Mouse (Mus musculus): ENCODE data around the gene Pi4ka. TPM values are rescaled to one million over a fixed set of nuclear protein-coding genes. Genes with fewer than 3 reads are reported as not detected.
A peak's percentile ranks its signal among the peaks of the same experiment; 100 is the strongest.

The Pi4ka gene
- 59.7 and 67.8 TPM in 2 replicates for polyA plus RNA-seq (2016; fragmentation: Nextera tagmentation; extraction: Ambion mirVana)

- peaks cover 22% of the 10 kb centered on the region for H3K4me1 ChIP-seq
- ATAC-seq (ENCODE audit: low FRiP score), result peak; percentile 98
- under 1% methylated on average over 61 of the region's 69 CpGs for WGBS
- peak within 1 kb of the TSS; percentile 80 for H3K9ac ChIP-seq
- H3K4me2 ChIP-seq, result peak within 1 kb of the TSS; percentile 66
- H3K27ac ChIP-seq, result peak within 1 kb of the TSS; percentile 87
- H3K4me3 ChIP-seq (replicated peaks), result peak within 1 kb of the TSS; percentile 74
- no peaks in the 10 kb centered on the region; the same call in 1 of the 2 replicates for H3K36me3 ChIP-seq (replicated peaks)
- no peaks in the 10 kb centered on the region for H3K27me3 ChIP-seq
- H3K9me3 ChIP-seq, result no peaks in the 10 kb centered on the region
Observed at GRCm38 (mm10) chr16:17405736-17406443, at the start of gene Pi4ka, which contains the start of gene Snap29. Gene Pi4ka, minus strand, starts transcription at chr16:17406314. Gene Snap29, plus strand, starts transcription at chr16:17405986.

GRCm38 (mm10) chr16:17452373-17452715 lies 46.2 kb upstream of the Pi4ka start:
- Histone ChIP-seq H3K9me3 (no peaks in the 10 kb centered on the region), H3K4me1 (peaks cover 27% of the 10 kb centered on the region), H3K4me3 (replicated peaks) (peak overlapping the region; percentile 97), H3K27me3 (no peaks in the 10 kb centered on the region), H3K27ac (peak overlapping the region; percentile 93), H3K4me2 (peak overlapping the region; percentile 85), H3K9ac (peak overlapping the region; percentile 97), H3K36me3 (replicated peaks) (peaks cover 23% of the 10 kb centered on the region)
- 0% methylated on average over 24 of the region's 24 CpGs for WGBS
- peak; percentile 49 for ATAC-seq (ENCODE audit: low FRiP score)

- Histone ChIP-seq H3K27me3 (no peaks in the 10 kb centered on the region), H3K27ac (peak within 1 kb of the TSS; percentile 93), H3K9ac (peak within 1 kb of the TSS; percentile 97), H3K4me2 (peak within 1 kb of the TSS; percentile 85), H3K4me1 (peaks cover 27% of the 10 kb centered on the region), H3K9me3 (no peaks in the 10 kb centered on the region), H3K4me3 (replicated peaks) (peak within 1 kb of the TSS; percentile 97), H3K36me3 (replicated peaks) (peaks cover 17% of the 10 kb centered on the region)
- peak; percentile 99 for ATAC-seq (ENCODE audit: low FRiP score)
- WGBS, result under 1% methylated on average over 63 of the region's 63 CpGs
Observed at GRCm38 (mm10) chr16:17451541-17452372, 45.6 kb upstream of the Pi4ka start, which contains the start of gene Crkl. Gene Crkl, plus strand, starts transcription at chr16:17451987.

- ATAC-seq (ENCODE audit: low FRiP score), result no peak
- no peak overlapping the region for H3K9ac ChIP-seq
Observed at GRCm38 (mm10) chr16:17432576-17432975, 26.5 kb upstream of the Pi4ka start.

GRCm38 (mm10) chr16:17423021-17423420 lies 16.9 kb upstream of the Pi4ka start:
- WGBS, result 77% methylated on average over 3 of the region's 3 CpGs
- Histone ChIP-seq H3K27ac (no peak overlapping the region), H3K9ac (no peak overlapping the region), H3K9me3 (no peaks in the 10 kb centered on the region), H3K4me3 (replicated peaks) (no peak overlapping the region), H3K4me2 (no peak overlapping the region), H3K36me3 (replicated peaks) (peaks cover 49% of the 10 kb centered on the region), H3K27me3 (no peaks in the 10 kb centered on the region), H3K4me1 (no peaks in the 10 kb centered on the region)
- ATAC-seq (ENCODE audit: low FRiP score), result no peak

More at GRCm38 (mm10) chr16:17432576-17432975, 26.5 kb upstream of the Pi4ka start:
- Histone ChIP-seq H3K4me2 (no peak overlapping the region), H3K9me3 (no peaks in the 10 kb centered on the region), H3K36me3 (replicated peaks) (peaks cover 9% of the 10 kb centered on the region), H3K27me3 (no peaks in the 10 kb centered on the region), H3K27ac (no peak overlapping the region), H3K4me1 (no peaks in the 10 kb centered on the region), H3K4me3 (replicated peaks) (no peak overlapping the region)
- WGBS, result 82% methylated on average over 2 of the region's 2 CpGs

GRCm38 (mm10) chr16:17410209-17410608 lies 4.1 kb upstream of the Pi4ka start:
- H3K27me3 ChIP-seq, result no peaks in the 10 kb centered on the region
- H3K9me3 ChIP-seq, result no peaks in the 10 kb centered on the region
- H3K4me2 ChIP-seq, result no peak overlapping the region
- 79% methylated on average over 4 of the region's 4 CpGs for WGBS
- H3K4me3 ChIP-seq (replicated peaks), result no peak overlapping the region
- ATAC-seq (ENCODE audit: low FRiP score), result no peak
- no peaks in the 10 kb centered on the region for H3K36me3 ChIP-seq (replicated peaks)
- no peak overlapping the region for H3K9ac ChIP-seq
- no peak overlapping the region for H3K27ac ChIP-seq
- H3K4me1 ChIP-seq, result peaks cover 8% of the 10 kb centered on the region

- H3K4me3 ChIP-seq (replicated peaks), result no peak overlapping the region
- 89% methylated on average over 2 of the region's 2 CpGs for WGBS
- no peak overlapping the region for H3K27ac ChIP-seq
- H3K4me1 ChIP-seq, result peaks cover 20% of the 10 kb centered on the region
- H3K36me3 ChIP-seq (replicated peaks), result no peaks in the 10 kb centered on the region
- H3K27me3 ChIP-seq, result no peaks in the 10 kb centered on the region
- no peak overlapping the region for H3K9ac ChIP-seq
- ATAC-seq (ENCODE audit: low FRiP score), result no peak
- no peak overlapping the region for H3K4me2 ChIP-seq
- no peaks in the 10 kb centered on the region for H3K9me3 ChIP-seq
Observed at GRCm38 (mm10) chr16:17409046-17409445, 2.9 kb upstream of the Pi4ka start.

DNA sequence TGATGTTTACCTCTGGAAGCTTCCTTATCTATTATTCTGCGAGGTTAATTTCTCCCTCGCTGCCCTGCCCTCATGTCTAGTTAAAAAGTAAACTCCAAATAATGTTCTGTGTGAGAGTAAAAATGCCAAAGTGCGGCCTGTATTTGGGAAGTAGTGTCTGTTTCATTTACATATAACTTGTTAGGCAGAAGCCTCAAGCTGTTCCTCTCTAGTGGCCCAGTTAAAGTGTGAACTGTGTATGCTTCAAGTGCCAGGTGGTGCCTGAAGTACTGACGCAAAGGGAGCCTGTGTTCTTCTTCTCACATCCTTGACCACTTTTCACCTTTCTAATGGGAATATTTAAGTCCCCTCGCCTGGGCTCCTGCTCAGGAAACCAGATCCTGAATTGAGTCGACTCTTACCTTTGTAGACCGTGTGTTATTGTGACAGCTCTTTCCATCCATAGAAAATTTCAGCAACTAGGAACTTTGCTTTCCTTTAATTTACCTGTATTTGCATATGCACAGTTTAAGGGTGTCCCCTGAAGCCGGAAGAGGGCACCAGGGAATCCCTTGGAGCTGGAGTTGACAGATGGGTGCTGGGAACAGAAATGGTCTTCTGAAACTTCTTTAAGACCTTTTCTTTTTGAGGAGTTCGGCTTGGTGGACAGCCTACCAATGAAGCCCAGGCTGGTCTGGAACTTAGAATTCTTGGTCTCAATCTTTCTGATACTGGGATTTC lies 558 bp upstream of the Pi4ka start:
- Histone ChIP-seq H3K9me3 (no peaks in the 10 kb centered on the region), H3K36me3 (replicated peaks) (no peaks in the 10 kb centered on the region; the same call in 1 of the 2 replicates), H3K27ac (no peak overlapping the region), H3K9ac (peak overlapping the region; percentile 80), H3K27me3 (no peaks in the 10 kb centered on the region), H3K4me3 (replicated peaks) (peak overlapping the region; percentile 74), H3K4me2 (peak overlapping the region; percentile 66), H3K4me1 (peaks cover 22% of the 10 kb centered on the region)
- 40% methylated on average over 9 of the region's 9 CpGs for WGBS
- ATAC-seq (ENCODE audit: low FRiP score), result no peak

DNA sequence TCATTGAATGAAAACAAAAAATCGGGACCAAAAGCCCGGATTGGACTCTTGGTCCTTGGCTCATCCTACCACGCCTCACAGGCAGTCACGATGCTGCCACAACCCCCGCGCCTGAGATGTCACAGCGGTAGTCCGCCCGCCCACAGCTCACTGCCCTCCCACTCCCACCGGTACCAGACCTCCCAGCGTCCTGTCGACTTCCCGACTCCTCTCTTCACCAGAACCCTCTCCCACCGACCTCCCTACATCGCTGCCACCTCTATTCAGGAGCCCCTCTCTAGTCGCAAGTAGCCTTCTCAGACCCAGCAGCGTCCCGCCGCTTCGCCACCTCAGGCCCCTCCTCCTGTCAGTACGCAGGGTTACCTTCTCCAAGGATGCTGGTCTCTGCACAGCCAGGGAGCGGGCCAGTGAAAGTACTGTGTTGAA lies 830 bp downstream of the Pi4ka start:
- no peaks in the 10 kb centered on the region for H3K9me3 ChIP-seq
- H3K4me3 ChIP-seq (replicated peaks), result peak overlapping the region; percentile 74
- no peaks in the 10 kb centered on the region for H3K27me3 ChIP-seq
- H3K27ac ChIP-seq, result peak overlapping the region; percentile 87
- H3K9ac ChIP-seq, result peak overlapping the region; percentile 80
- H3K4me1 ChIP-seq, result peaks cover 22% of the 10 kb centered on the region
- under 1% methylated on average over 22 of the region's 22 CpGs for WGBS
- ATAC-seq (ENCODE audit: low FRiP score), result peak; percentile 87
- no peaks in the 10 kb centered on the region; the same call in 1 of the 2 replicates for H3K36me3 ChIP-seq (replicated peaks)
- H3K4me2 ChIP-seq, result peak overlapping the region; percentile 66

- H3K9ac ChIP-seq, result no peak overlapping the region
- H3K4me2 ChIP-seq, result no peak overlapping the region
- ATAC-seq (ENCODE audit: low FRiP score), result no peak
- H3K27me3 ChIP-seq, result no peaks in the 10 kb centered on the region
- no peak overlapping the region for H3K4me3 ChIP-seq (replicated peaks)
- no peaks in the 10 kb centered on the region; the same call in 1 of the 2 replicates for H3K36me3 ChIP-seq (replicated peaks)
- no peak overlapping the region for H3K27ac ChIP-seq
- peaks cover 22% of the 10 kb centered on the region for H3K4me1 ChIP-seq
- H3K9me3 ChIP-seq, result no peaks in the 10 kb centered on the region
- 73% methylated on average over 1 of the region's 1 CpGs for WGBS
Observed at GRCm38 (mm10) chr16:17402855-17403254, 3.3 kb downstream of the Pi4ka start.

- no peak overlapping the region for H3K4me3 ChIP-seq (replicated peaks)
- ATAC-seq (ENCODE audit: low FRiP score), result no peak
- peaks cover 7% of the 10 kb centered on the region; the same call in 1 of the 2 replicates for H3K36me3 ChIP-seq (replicated peaks)
- no peaks in the 10 kb centered on the region for H3K27me3 ChIP-seq
- H3K9ac ChIP-seq, result no peak overlapping the region
- 83% methylated on average over 4 of the region's 4 CpGs for WGBS
- H3K9me3 ChIP-seq, result no peaks in the 10 kb centered on the region
- H3K4me2 ChIP-seq, result no peak overlapping the region
- H3K4me1 ChIP-seq, result no peaks in the 10 kb centered on the region; the same call in 1 of the 2 replicates
- no peak overlapping the region for H3K27ac ChIP-seq
Observed at GRCm38 (mm10) chr16:17392784-17393183, 13.3 kb downstream of the Pi4ka start.
